Mouse (Mus musculus): ENCODE measurements at regions not wholly inside any gene's neighbourhood (a gene's known extent, or its start where the extent isn't known, plus 50 kb on each side); places are given as distances from the start of the nearest gene placed in this dataset.

DNA sequence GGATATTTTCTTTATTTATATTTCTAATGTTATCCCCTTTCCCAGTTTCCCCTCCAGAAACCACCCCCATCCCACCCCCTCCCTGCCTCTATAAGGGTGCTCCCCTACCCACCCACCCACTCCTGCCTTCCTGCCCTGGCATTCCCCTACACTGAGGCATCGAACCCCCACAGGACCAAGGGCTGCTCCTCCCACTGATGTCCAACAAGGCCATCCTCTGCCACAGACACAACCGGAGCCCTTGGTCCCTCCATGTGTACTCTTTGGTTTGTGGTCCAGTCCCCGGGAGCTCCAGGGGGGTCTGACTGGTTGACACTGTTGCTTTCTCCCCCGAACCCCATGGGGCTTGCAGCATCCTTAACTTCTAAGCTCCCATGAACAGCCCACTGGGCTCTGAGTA lies 688.4 kb downstream of the Basp1 start:
- no peak for TF ChIP-seq CTCF (IDR thresholded peaks at IDR 0.05; ENCODE audit: low read depth)
- TF ChIP-seq EP300 (IDR thresholded peaks at IDR 0.05; ENCODE audit: low read depth) = no peak
